Comparison of ENCODE assay signal across 31 mouse cellular contexts in the genomic region with DNA sequence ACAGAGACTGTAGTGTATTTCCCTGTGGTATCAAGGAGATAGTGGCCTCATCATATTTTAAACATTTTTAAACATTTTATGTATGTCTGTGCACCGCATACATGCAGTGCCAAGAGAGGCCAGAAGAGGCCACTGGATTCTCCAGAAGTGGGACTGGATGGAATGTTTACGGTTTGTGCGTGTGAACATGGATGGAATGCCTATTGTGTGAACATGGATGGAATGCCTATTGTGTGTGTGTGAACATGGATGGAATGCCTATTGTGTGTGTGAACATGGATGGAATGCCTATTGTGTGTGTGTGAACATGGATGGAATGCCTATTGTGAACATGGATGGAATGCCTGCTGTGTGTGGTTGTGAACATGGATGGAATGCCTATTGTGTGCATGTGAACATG.
DNase-seq lines count a peak whose midpoint lies in the region; ATAC-seq and TF ChIP-seq lines count a peak whose summit lies in the region.
"Had no signal": no experiment of that assay in that cellular context is flagged by ENCODE, and none has a peak within 500 bp of the region (broad histone marks: within the 10 kb centered on the region; RNA-seq: fewer than 3 reads in every experiment).

No protein-coding gene starts in this region.

- peak; percentile 30 for DNase-seq in heart, adult 11 months
- DNase-seq in heart, postnatal 14 days: no peak
- DNase-seq in kidney, postnatal 0 days (ENCODE audit: low spot score): no peak
- no peak for DNase-seq in layer of hippocampus, adult 18-20 months (ENCODE audit: low spot score in 2 of 2)
- DNase-seq: adrenal gland, adult 2 months; cerebellum, adult 2 months; cerebellum, postnatal 14 days; gastrocnemius, postnatal 10 days; kidney, adult 9 months; kidney, postnatal 25 days; layer of hippocampus, postnatal 36 days; left cerebral cortex, postnatal 4 days; liver, embryonic 13.5 days; lung, postnatal 4 days; midbrain, embryonic 14.5 days; right cerebral cortex, adult 18-20 months; spleen, adult 18-20 months; thymus, adult 18-20 months; thymus, postnatal 25 days had no signal

- H3K4me2 ChIP-seq in kidney, postnatal 0 days (ENCODE audit: low read length): no peak overlapping the region
- no peak overlapping the region for H3K4me2 ChIP-seq in kidney, embryonic 15.5 days
- H3K4me2 ChIP-seq: forebrain, embryonic 12.5 days; heart, embryonic 15.5 days; intestine, embryonic 15.5 days; liver, embryonic 13.5 days; lung, embryonic 15.5 days had no signal

- H3K9me3 ChIP-seq in kidney, postnatal 0 days (replicated peaks; ENCODE audit: low read length): no peaks in the 10 kb centered on the region
- no peaks in the 10 kb centered on the region for H3K9me3 ChIP-seq in kidney, embryonic 15.5 days (replicated peaks)
- H3K9me3 ChIP-seq in megakaryocyte, embryonic 14.5 days: no peaks in the 10 kb centered on the region
- H3K9me3 ChIP-seq: forebrain, embryonic 12.5 days; heart, embryonic 10.5 days; heart, embryonic 15.5 days; hindbrain, embryonic 10.5 days; intestine, embryonic 15.5 days; liver, embryonic 13.5 days; lung, embryonic 15.5 days had no signal

- no peak overlapping the region for H3K4me3 ChIP-seq in kidney, postnatal 0 days (replicated peaks; ENCODE audit: low read depth, low read length)
- no peak overlapping the region for H3K4me3 ChIP-seq in kidney, embryonic 15.5 days (replicated peaks)
- H3K4me3 ChIP-seq in megakaryocyte, embryonic 14.5 days (replicated peaks): peak overlapping the region; percentile 35
- H3K4me3 ChIP-seq: erythroblast, embryonic 14.5 days; forebrain, embryonic 12.5 days; heart, embryonic 10.5 days; heart, embryonic 15.5 days; hindbrain, embryonic 10.5 days; intestine, embryonic 15.5 days; liver, embryonic 13.5 days; lung, embryonic 15.5 days had no signal

- no peak overlapping the region for H3K27ac ChIP-seq in kidney, postnatal 0 days
- no peak overlapping the region for H3K27ac ChIP-seq in kidney, embryonic 15.5 days
- H3K27ac ChIP-seq: forebrain, embryonic 12.5 days; heart, embryonic 10.5 days; heart, embryonic 15.5 days; hindbrain, embryonic 10.5 days; intestine, embryonic 15.5 days; liver, embryonic 13.5 days; lung, embryonic 15.5 days had no signal

- H3K27me3 ChIP-seq in kidney, postnatal 0 days (ENCODE audit: insufficient read depth, low read length): no peaks in the 10 kb centered on the region
- 0 out of 2 replicates have a peak, but pooled peaks cover 10% of the 10 kb centered on the region for H3K27me3 ChIP-seq in kidney, embryonic 15.5 days
- H3K27me3 ChIP-seq in megakaryocyte, embryonic 14.5 days (replicated peaks): peaks cover 14% of the 10 kb centered on the region
- H3K27me3 ChIP-seq: forebrain, embryonic 12.5 days; heart, embryonic 15.5 days; liver, embryonic 13.5 days; Patski had no signal

- TF ChIP-seq CTCF in kidney, postnatal 0 days (IDR thresholded peaks at IDR 0.05; ENCODE audit: low read depth): peak; percentile 44; the same call in 1 of the 2 replicates

- no peak overlapping the region for H3K9ac ChIP-seq in kidney, postnatal 0 days (ENCODE audit: low read depth, low read length)
- H3K9ac ChIP-seq in kidney, embryonic 15.5 days: no peak overlapping the region
- H3K9ac ChIP-seq: forebrain, embryonic 12.5 days; heart, embryonic 15.5 days; intestine, embryonic 15.5 days; liver, embryonic 13.5 days; lung, embryonic 15.5 days had no signal

- no peak for ATAC-seq in kidney, postnatal 0 days (replicated peaks; ENCODE audit: low FRiP score, low read depth)
- no peak for ATAC-seq in kidney, embryonic 15.5 days (replicated peaks; ENCODE audit: low FRiP score)
- ATAC-seq in megakaryocyte, adult 5-6 weeks (ENCODE audit: poor library complexity, severe bottlenecking): no peak
- ATAC-seq: hindbrain, embryonic 16.5 days; intestine, embryonic 15.5 days; Patski had no signal

- no peaks in the 10 kb centered on the region for H3K36me3 ChIP-seq in kidney, postnatal 0 days (ENCODE audit: insufficient read depth, low read length)
- H3K36me3 ChIP-seq in kidney, embryonic 15.5 days: no peaks in the 10 kb centered on the region
- no peaks in the 10 kb centered on the region for H3K36me3 ChIP-seq in megakaryocyte, embryonic 14.5 days (replicated peaks; ENCODE audit: low read length)
- H3K36me3 ChIP-seq: forebrain, embryonic 12.5 days; heart, embryonic 10.5 days; heart, embryonic 15.5 days; hindbrain, embryonic 10.5 days; intestine, embryonic 15.5 days; liver, embryonic 13.5 days; lung, embryonic 15.5 days had no signal

- WGBS in kidney, postnatal 0 days: 80% methylated on average over 3 of the region's 3 CpGs
- WGBS in kidney, embryonic 15.5 days: 84% methylated on average over 3 of the region's 3 CpGs

- intact Hi-C loops in heart, postnatal 14 days (cut with DNase I): no loop called here

- H3K4me1 ChIP-seq in kidney, postnatal 0 days (replicated peaks; ENCODE audit: insufficient read depth, low read length): no peaks in the 10 kb centered on the region
- H3K4me1 ChIP-seq in kidney, embryonic 15.5 days: no peaks in the 10 kb centered on the region
- H3K4me1 ChIP-seq in megakaryocyte, embryonic 14.5 days: no peaks in the 10 kb centered on the region
- H3K4me1 ChIP-seq: forebrain, embryonic 12.5 days; heart, embryonic 15.5 days; hindbrain, embryonic 10.5 days; intestine, embryonic 15.5 days; liver, embryonic 13.5 days had no signal
